Mouse (Mus musculus): Measurements from ENCODE around the gene Aldh3b1.

Gene Aldh3b1

DNA sequence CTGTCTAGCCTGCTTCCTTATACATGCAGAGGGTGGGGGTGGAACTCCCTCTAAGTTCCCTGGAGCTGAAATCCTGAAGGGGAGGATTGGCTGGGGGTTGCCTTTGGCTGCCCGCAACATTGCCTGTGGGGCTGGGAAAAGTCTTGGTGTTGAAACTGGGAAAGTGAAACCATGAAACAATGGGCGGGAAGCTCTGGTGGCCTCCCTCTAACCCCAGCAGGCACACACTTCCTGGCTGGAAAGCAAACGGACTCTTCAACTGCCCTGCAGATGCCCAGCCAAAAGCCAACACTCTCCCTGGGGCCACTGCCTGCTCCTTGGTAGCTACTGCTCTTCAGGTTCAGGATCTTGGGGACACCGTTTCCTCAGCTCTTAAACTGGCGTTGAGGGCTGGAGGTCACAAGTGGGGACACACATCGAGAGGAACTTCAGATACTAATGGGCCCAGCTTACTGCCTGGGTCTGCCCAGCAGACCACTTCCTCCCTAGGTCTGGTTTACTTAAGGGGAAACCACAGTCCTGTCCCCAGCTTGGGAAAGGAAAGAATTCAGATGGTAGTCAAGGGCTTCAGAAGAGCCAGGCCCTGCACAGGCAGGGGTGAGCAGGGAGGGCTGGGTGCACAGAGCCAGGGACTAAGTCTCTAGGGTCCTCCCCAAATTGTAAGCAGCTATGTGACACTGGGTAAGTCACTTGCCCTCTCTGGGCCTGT, 24.2 kb downstream of the Aldh3b1 start:
- TF ChIP-seq GATA4 (IDR thresholded peaks at IDR 0.05; ENCODE audit: insufficient replicate concordance, low read length): no peak

DNA sequence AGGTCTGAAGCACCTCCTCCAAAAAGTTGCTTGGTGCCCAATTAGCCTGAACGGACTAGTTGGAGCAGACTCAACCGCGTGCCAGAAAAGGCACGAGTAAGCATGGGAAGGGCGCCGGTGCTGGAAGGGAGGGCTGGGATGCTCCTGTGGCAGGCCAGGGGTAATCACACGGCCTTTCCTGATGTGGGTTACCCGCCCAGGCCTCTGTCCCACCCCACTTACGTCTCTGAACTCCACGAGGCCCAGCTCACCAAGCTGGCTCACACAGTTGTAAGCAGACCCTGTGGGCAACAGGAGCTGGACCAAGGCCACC, 25.3 kb downstream of the Aldh3b1 start:
- TF ChIP-seq GATA4 (IDR thresholded peaks at IDR 0.05; ENCODE audit: insufficient replicate concordance, low read length): no peak

DNA sequence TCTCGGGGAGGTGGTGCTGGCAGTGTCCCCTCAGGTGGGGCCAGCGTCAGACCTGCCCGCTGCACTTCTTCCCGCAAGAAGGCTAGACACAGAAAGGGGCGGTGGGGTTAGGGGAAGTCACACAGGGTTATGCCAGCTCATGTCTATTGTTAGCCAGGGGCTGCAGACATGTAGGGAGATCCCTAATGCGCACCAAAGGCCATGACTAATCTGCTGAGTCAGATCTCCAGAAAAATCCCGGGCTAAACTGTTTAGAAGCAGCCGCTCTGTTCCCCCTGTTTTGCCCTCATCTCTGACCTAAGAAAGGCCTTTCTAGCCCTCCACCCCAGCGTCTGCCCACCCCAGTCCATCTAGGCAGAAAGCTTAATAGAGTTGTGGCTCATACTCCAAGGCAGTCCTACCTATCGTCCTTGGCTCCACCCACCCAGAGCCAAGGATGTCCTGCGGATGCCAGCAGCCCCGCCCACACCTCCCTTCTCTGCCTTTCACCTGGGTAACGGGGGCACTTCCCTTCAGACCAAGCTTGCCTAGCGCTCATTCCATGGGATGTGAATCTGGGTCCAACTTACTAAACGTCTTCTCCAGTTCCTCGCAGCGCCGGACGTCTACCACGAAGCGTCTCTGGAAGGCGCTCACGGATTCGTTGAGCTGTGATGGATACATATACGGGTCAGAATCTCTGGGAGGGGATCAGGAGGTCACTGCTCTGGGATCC, 25.8 kb downstream of the Aldh3b1 start:
- TF ChIP-seq GATA4 (IDR thresholded peaks at IDR 0.05; ENCODE audit: insufficient replicate concordance, low read length): no peak

DNA sequence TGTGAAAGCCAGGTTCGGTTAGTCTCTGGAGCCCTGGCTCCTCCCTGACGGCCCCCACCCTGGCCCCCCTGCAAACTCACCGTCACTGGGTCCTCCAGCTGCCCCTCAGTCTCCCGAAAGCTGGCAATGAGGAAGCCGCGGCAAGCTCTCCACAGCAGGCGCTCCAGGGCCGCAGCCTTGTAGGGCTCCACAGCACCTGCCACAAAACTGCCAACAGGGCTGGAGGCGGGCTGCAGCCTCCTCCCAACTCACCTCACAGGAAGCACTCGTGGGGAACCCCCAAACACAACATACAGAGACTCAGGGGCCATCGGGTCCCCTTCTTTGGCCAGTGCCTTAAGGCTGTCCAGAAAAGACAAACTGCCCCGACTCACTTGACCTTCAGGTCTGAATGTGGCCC, 26.6 kb downstream of the Aldh3b1 start:
- TF ChIP-seq GATA4 (IDR thresholded peaks at IDR 0.05; ENCODE audit: insufficient replicate concordance, low read length): no peak

DNA sequence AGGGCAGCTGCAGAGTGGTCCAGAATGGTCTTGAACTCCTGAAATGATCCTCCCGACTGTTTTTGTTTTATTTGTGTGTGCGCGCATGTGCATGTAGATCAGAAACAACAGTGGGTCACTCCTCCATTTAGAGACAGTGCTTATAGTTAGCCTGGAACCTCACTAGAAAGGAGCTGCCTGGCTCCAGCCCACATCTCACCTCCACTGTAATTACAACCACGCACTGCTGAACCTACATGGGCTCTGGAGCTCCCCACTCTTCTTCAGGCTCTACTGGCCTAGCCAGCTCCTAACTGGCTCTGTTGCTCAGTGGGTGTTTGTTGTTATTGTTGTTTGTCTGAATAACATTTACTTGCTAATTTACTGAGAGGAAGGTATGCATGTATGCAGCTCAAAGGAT, 30.0 kb downstream of the Aldh3b1 start:
- TF ChIP-seq GATA4 (IDR thresholded peaks at IDR 0.05; ENCODE audit: insufficient replicate concordance, low read length): no peak

DNA sequence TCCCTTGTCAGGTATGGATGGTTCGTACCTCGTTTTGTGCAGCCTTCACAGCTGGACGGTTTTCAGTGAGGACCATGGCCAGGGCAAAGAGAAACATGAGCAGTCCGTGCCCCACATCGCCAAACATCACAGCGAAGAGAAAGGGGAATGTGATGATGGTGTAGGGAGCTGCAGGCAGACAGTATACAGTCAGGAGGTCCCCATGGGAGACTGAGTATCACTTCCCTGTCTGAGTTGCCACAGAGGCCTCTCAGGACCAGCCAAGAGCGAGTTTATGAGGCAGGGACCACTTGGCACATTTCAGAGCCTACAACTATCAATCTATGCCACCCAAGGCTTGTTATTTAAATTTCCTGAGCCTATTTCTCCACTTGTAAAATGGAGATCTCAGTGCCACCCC, 30.7 kb downstream of the Aldh3b1 start:
- TF ChIP-seq GATA4 (IDR thresholded peaks at IDR 0.05; ENCODE audit: insufficient replicate concordance, low read length): no peak

DNA sequence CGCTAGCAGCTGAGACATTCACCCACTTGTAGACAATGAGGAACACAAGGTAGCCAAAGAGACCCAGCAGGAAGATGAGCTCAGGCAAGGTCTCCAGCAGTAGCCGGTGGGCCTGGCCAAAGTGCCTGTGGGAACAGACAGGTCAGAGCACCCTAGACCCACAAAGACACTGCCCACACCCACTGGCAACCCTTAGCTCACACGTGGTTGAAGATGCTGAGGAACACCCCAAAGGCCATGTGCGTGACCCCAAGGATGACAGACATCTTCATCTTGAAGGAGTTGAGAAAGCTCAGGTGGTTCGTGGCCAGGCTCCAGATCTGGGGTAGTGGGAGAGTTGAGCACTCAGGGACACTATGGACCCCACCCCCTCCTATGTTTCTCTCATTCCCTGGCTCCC, 32.1 kb downstream of the Aldh3b1 start:
- TF ChIP-seq GATA4 (IDR thresholded peaks at IDR 0.05; ENCODE audit: insufficient replicate concordance, low read length): no peak

DNA sequence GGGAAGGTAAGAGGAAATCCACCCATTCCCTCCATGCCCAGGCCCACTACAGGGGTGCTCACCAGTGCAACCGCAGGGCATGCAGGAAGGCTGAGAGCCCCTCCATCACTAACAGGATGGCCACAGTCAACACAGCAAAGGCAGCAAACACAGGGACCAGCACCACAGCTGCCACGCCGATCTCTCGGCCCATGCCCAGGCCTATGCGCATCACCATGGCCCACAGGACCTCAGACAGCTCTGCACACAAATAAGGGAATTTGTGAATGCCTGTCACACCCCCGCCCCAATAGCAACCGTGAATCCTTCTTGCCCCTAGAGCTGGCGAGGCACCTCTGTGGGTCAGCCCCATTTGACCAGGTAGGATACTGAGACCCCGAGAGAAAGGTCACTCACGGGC, 33.4 kb downstream of the Aldh3b1 start:
- no peak for TF ChIP-seq GATA4 (IDR thresholded peaks at IDR 0.05; ENCODE audit: insufficient replicate concordance, low read length)

DNA sequence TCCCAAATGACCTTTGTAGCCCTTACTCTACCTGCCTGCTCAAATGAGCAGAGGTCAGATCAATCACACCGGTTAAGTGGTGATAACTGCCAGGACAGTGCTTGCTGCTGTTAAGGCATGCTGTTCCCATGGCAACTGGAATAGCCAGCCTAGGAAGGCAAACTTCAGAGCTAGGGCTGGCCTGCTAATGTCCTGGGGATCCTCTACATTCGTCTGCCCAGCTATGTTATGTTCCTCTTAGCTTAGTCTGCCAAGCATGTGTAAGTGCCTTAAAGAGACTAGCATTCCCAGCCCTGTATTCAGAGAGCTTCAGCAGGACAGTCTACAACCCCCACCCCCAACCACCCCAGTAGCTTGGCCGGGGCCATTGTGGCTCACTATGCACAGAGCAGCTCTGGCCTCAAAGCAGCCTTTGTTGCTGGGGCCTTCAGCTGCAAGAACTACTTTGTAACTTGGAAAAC, 34.4 kb downstream of the Aldh3b1 start:
- no peak for TF ChIP-seq GATA4 (IDR thresholded peaks at IDR 0.05; ENCODE audit: insufficient replicate concordance, low read length)

DNA sequence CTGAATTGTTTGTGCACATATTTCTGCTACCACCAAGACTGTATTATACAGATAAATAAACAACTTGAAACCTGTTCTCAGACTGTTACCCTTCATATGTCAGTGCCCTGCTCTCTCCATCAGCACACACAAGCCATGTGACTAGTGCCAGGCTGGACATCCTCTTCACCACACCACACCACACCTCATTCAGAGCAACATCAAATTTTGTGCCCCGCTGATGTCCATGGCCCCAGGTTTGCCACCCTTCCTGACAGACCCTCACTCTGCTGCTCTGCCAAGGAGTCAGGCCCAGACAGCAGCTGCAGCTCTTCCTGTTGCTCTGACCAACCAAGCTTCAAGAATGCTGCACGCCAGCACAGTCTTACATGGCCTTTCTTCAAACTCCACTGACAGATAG, 35.3 kb downstream of the Aldh3b1 start:
- no peak for TF ChIP-seq GATA4 (IDR thresholded peaks at IDR 0.05; ENCODE audit: insufficient replicate concordance, low read length)

DNA sequence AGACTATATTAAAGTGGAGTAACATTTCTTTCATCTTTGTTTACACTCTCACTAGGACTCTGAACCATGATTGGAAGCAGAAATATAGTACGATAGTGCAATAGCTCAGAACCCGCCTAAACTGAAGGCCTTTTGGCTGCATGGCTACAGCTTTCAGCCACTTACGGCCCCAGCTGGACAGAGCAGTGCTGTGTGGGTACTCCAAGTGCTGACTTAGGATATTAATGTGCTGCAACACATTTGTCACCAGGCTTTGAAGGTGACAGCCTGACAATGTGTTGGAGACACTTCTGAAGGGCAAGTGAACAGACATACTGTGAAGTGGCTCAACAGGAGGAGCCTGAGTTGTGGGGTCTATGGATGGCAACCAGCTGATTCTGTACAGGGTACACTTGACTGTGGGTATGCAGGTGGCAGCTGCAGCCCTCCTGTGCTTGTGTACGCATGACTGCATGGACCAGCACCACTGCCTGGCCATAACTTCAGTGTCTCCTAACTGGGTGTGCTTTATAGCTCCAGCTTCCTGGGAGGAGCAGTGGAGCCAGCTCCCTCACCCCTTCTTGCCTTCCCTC, 36.0 kb downstream of the Aldh3b1 start:
- no peak for TF ChIP-seq GATA4 (IDR thresholded peaks at IDR 0.05; ENCODE audit: insufficient replicate concordance, low read length)

DNA sequence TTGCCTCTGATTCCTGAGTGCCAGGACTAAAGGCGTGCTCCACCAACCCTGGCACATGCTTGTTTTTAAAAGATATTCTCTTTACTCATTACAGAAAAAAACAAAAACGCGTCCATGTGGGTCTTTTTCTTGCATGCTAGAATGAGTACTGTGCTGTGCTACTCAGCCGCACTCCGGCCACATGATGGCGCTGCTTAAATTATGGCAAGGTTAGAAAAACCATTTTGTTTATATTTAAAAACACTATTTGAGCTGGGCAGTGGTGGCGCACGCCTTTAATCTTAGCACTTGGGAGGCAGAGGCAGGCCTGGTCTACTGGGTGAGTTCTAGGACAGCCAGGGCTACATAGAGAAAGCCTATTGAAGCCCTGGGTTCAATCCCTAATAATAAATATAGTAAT, 39.4 kb downstream of the Aldh3b1 start:
- TF ChIP-seq GATA4 (IDR thresholded peaks at IDR 0.05; ENCODE audit: insufficient replicate concordance, low read length): no peak

DNA sequence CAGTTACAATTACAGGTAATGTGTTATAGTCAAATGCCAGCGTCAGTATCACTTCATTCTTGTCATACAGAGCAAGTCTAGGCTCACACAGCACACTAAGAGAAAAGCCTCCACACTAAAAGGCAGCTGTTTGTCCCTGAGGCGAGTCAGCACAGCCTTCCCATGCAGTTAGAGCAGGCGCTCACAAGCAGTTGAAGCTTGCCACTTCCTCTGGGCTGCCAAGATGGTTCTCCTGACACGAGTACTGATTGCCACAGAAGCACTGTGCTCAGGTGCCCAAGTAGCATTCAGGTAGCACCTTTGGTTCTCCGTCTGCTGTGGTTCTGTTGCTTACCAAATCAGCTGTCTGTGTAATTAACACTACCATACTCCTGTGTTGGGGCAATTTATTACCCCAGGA, 40.5 kb downstream of the Aldh3b1 start:
- TF ChIP-seq GATA4 (IDR thresholded peaks at IDR 0.05; ENCODE audit: insufficient replicate concordance, low read length): no peak

DNA sequence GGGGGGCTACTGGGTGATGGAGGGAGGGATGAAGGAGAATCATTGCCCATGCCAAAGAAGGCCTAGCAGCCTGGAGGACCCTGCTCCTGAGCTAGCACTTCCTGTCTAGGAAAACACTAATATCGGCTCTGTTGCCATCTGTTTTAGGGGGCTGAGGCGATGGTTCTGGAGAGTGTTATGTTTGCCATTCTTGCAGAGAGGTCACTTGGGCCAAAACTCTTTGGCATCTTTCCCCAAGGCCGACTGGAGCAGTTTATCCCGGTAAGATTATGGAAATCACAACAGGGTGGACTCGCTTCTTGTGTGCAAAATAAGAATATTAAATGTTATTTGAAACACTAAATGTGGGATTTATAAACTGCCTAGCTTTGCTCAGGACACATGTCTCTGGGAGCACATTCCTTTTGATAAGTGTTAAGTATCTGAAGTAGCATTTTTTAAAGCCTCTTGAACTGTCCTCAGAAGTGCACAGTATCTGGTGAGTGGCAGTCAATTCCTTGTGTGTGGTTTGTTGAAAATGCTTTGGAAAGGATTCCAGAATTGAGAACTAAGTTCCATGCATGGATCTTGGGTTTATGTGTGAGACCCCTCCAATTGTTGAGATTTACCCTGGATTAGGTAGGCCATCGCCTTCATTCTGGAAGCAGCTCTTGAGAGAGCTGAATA, 45.1 kb downstream of the Aldh3b1 start:
- TF ChIP-seq GATA4 (IDR thresholded peaks at IDR 0.05; ENCODE audit: insufficient replicate concordance, low read length): no peak

DNA sequence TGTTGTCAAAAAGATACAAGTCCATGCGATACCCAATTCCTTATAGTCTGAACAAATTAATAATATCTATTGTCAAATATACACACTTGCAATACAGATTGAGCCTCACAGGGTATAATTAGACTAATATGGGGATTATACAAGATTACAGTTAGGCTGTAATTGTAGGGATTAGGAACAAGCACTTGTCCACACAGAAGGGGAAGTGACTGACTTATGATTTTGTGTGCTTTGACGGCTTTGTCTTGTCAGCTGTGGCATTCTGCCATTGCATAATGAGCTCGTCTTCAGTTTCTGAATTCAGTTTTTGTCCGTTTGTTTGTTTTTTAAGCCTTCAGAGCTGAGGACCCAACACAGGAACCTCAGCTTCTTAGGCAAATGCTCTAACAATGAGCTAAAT, 47.4 kb downstream of the Aldh3b1 start:
- no peak for TF ChIP-seq GATA4 (IDR thresholded peaks at IDR 0.05; ENCODE audit: insufficient replicate concordance, low read length)
